Mouse (Mus musculus) midbrain, postnatal 0 days (tissue): ENCODE results near the gene Ccdc7a. TPM values are rescaled to one million over a fixed set of nuclear protein-coding genes. Genes with fewer than 3 reads are reported as not detected.
A peak's percentile ranks its signal among the peaks of the same experiment; 100 is the strongest.

Experiments
- ATAC-seq: fragments of 200-750 bp; cut with Nextera tagmentation; 2 replicates; pipeline ENCODE4 v1.8.0; 2017; ENCODE audit warnings: moderate number of reproducible peaks, mild to moderate bottlenecking, moderate TSS enrichment, moderate library complexity; ENCODE audit not compliant: low FRiP score
- DNase-seq: peaks from one replicate; pipeline ENCODE4 v3.0.0-alpha.2; 2015; ENCODE audit warnings: low spot score
- H3K27ac ChIP-seq: fragments of 300-500 bp; sonication (generic); 2 replicates; pipeline ENCODE4 v1.5.1; 2014; ENCODE audit warnings: low read depth, mild to moderate bottlenecking, low read length, mixed read lengths
- H3K27me3 ChIP-seq: fragments of 300-500 bp; sonication (generic); 2 replicates; pipeline ENCODE4 v1.6.1; 2014; ENCODE audit warnings: low read length, control low read depth, mixed read lengths; ENCODE audit not compliant: insufficient read depth
- H3K36me3 ChIP-seq: fragments of 300-500 bp; sonication (generic); 2 replicates; pipeline ENCODE4 v1.6.1; 2014; ENCODE audit warnings: low read length, control low read depth, mixed read lengths; ENCODE audit not compliant: insufficient read depth
- H3K4me1 ChIP-seq: fragments of 300-500 bp; sonication (generic); 2 replicates; pipeline ENCODE4 v1.6.1; 2014; ENCODE audit warnings: mild to moderate bottlenecking, control low read depth, antibody characterized with exemption, low read length, mixed read lengths; ENCODE audit not compliant: insufficient read depth
- H3K4me2 ChIP-seq: fragments of 300-500 bp; sonication (generic); 2 replicates; pipeline ENCODE4 v1.6.1; 2014; ENCODE audit warnings: low read depth, mild to moderate bottlenecking, low read length, mixed read lengths; ENCODE audit not compliant: poor library complexity, severe bottlenecking
- H3K4me3 ChIP-seq: fragments of 300-500 bp; sonication (generic); 2 replicates; pipeline ENCODE4 v1.5.1; 2014; ENCODE audit warnings: low read depth, mild to moderate bottlenecking, low read length, moderate library complexity
- H3K9ac ChIP-seq: fragments of 300-500 bp; sonication (generic); replicated peaks from 2 replicates; pipeline ENCODE4 v1.6.1; 2014; ENCODE audit warnings: mild to moderate bottlenecking, low read length, moderate library complexity, mixed read lengths; ENCODE audit not compliant: poor library complexity, severe bottlenecking
- H3K9me3 ChIP-seq: fragments of 300-500 bp; sonication (generic); 2 replicates; pipeline ENCODE4 v1.6.1; 2016; ENCODE audit warnings: low read length, control low read depth
- CTCF ChIP-seq: IDR thresholded peaks from 2 replicates; pipeline ENCODE4 v1.5.1; 2016; ENCODE audit warnings: antibody characterized with exemption, mild to moderate bottlenecking
- WGBS: fragments of 180-500 bp; shearing (Covaris S2); extraction: QIAGEN DNeasy Blood & Tissue Kit; methylation state at CpG from one replicate; pipeline ENCODE4 v1.1.7; 2014; 5-methylcytosine and 5-hydroxymethylcytosine counted together
- polyA plus RNA-seq: library from polyadenylated mRNA; unstranded; fragments of >200 nt; fragmentation: Nextera tagmentation; extraction: Ambion mirVana; gene quantifications from 2 replicates; pipeline ENCODE4 v1.2.1, GENCODE M21; 2015
- total RNA-seq: library from RNA; depleted of rRNA; stranded (reverse); fragments of >200 nt; gene quantifications from 2 replicates; pipeline ENCODE4 v1.2.3, GENCODE M21; 2014

Ccdc7a gene
- total and polyA plus RNA-seq, 2 experiments from 2014 or later, result 0.07 TPM; not detected in 1

- WGBS, result 90% methylated on average over 1 of the region's 1 CpGs
- ATAC-seq, result no peak
Measured at GRCm38 (mm10) chr8:128704376-128704775, 360.9 kb downstream of the Ccdc7a start.

GRCm38 (mm10) chr8:128697945-128698344 lies 367.4 kb downstream of the Ccdc7a start:
- Histone ChIP-seq H3K4me1 (no peaks in the 10 kb centered on the region), H3K4me3 (no peak overlapping the region), H3K9me3 (no peaks in the 10 kb centered on the region), H3K27ac (no peak overlapping the region), H3K4me2 (no peak overlapping the region), H3K27me3 (no peaks in the 10 kb centered on the region), H3K36me3 (no peaks in the 10 kb centered on the region), H3K9ac (no peak overlapping the region)
- WGBS, result 71% methylated on average over 3 of the region's 3 CpGs
- no peak for ATAC-seq
- DNase-seq, result no peak
- TF ChIP-seq CTCF, result no peak

More at GRCm38 (mm10) chr8:128704376-128704775, 360.9 kb downstream of the Ccdc7a start:
- Histone ChIP-seq H3K4me2 (no peak overlapping the region), H3K27ac (no peak overlapping the region), H3K9me3 (no peaks in the 10 kb centered on the region), H3K9ac (no peak overlapping the region), H3K4me1 (no peaks in the 10 kb centered on the region), H3K4me3 (no peak overlapping the region), H3K36me3 (no peaks in the 10 kb centered on the region), H3K27me3 (no peaks in the 10 kb centered on the region)
- TF ChIP-seq CTCF, result no peak
- no peak for DNase-seq

- no peak overlapping the region for H3K4me3 ChIP-seq
- H3K27me3 ChIP-seq, result no peaks in the 10 kb centered on the region
- no peak overlapping the region for H3K4me2 ChIP-seq
- DNase-seq (no peak), ATAC-seq (no peak)
- no peaks in the 10 kb centered on the region for H3K36me3 ChIP-seq
- TF ChIP-seq CTCF, result no peak
- H3K27ac ChIP-seq, result no peak overlapping the region
- 96% methylated on average over 1 of the region's 1 CpGs for WGBS
- no peaks in the 10 kb centered on the region for H3K4me1 ChIP-seq
- no peaks in the 10 kb centered on the region for H3K9me3 ChIP-seq
- H3K9ac ChIP-seq, result no peak overlapping the region
Measured at GRCm38 (mm10) chr8:128696701-128697397, 368.5 kb downstream of the Ccdc7a start.

- no peak for DNase-seq
- H3K9ac ChIP-seq, result no peak overlapping the region
- WGBS, result 96% methylated on average over 1 of the region's 1 CpGs
- ATAC-seq, result no peak
- H3K36me3 ChIP-seq, result no peaks in the 10 kb centered on the region
- no peak overlapping the region for H3K27ac ChIP-seq
- no peaks in the 10 kb centered on the region for H3K9me3 ChIP-seq
- TF ChIP-seq CTCF, result no peak
- no peaks in the 10 kb centered on the region for H3K27me3 ChIP-seq
- H3K4me1 ChIP-seq, result peaks cover 5% of the 10 kb centered on the region
- no peak overlapping the region for H3K4me3 ChIP-seq
- H3K4me2 ChIP-seq, result no peak overlapping the region
Measured at GRCm38 (mm10) chr8:128690056-128690455, 375.3 kb downstream of the Ccdc7a start.

GRCm38 (mm10) chr8:128688679-128689078 lies 376.6 kb downstream of the Ccdc7a start:
- no peaks in the 10 kb centered on the region for H3K9me3 ChIP-seq
- no peak overlapping the region for H3K4me2 ChIP-seq
- no peaks in the 10 kb centered on the region for H3K36me3 ChIP-seq
- no peaks in the 10 kb centered on the region for H3K27me3 ChIP-seq
- no peak overlapping the region for H3K27ac ChIP-seq
- H3K4me3 ChIP-seq, result no peak overlapping the region
- DNase-seq, result no peak
- TF ChIP-seq CTCF, result no peak
- peaks cover 5% of the 10 kb centered on the region for H3K4me1 ChIP-seq
- ATAC-seq, result no peak
- 78% methylated on average over 3 of the region's 3 CpGs for WGBS
- H3K9ac ChIP-seq, result no peak overlapping the region

- no peak for DNase-seq
- no peaks in the 10 kb centered on the region for H3K9me3 ChIP-seq
- 2% methylated on average over 2 of the region's 2 CpGs for whole genome bisulfite sequencing
- H3K27ac ChIP-seq, result peak overlapping the region; percentile 99
- peak overlapping the region; percentile 80 for H3K4me3 ChIP-seq
- H3K27me3 ChIP-seq, result no peaks in the 10 kb centered on the region
- H3K36me3 ChIP-seq, result no peaks in the 10 kb centered on the region
- H3K9ac ChIP-seq, result peak overlapping the region; percentile 91
- TF ChIP-seq CTCF, result no peak
- peaks cover 5% of the 10 kb centered on the region for H3K4me1 ChIP-seq
- peak overlapping the region; percentile 63 for H3K4me2 ChIP-seq
- ATAC-seq, result no peak
Measured at GRCm38 (mm10) chr8:128686429-128686990, 378.8 kb downstream of the Ccdc7a start.
